Mouse (Mus musculus) lung, adult 2 months (tissue): ENCODE results near the gene Cd109.

Source experiments
- CTCF ChIP-seq: fragments of 200-500 bp; IDR thresholded peaks from 2 replicates; pipeline ENCODE4 v1.5.1; 2011; ENCODE audit warnings: mild to moderate bottlenecking, low read length, control low read depth; ENCODE audit not compliant: insufficient read depth
- POLR2A ChIP-seq: fragments of 200-500 bp; IDR thresholded peaks from 2 replicates; pipeline ENCODE4 v1.6.1; 2011; ENCODE audit warnings: low read depth, mild to moderate bottlenecking, control low read depth, low read length, borderline replicate concordance; ENCODE audit errors: extremely low read depth

DNA sequence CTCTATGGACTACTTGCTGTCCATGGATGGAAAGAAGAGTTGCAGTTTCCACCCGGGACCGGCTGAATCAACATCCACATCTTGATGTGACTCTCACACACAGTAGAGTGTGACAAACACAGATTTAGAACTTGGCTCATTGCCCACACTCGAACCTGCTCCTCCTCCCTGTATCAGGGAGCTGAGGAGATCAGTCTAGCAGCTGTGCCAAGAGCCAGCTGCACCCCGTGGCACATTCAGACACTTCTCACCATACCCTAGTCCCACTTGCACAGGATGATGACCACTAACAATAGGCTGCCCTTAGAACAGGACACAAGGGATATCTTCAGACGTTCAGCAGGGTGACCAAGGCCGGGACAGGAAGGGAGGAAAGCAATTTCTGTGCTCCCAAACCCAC is 1.1 kb upstream of the Cd109 start:
- TF ChIP-seq CTCF (no peak), POLR2A (no peak)
